Mouse (Mus musculus): ENCODE results near the gene Pla2g2f.

- TF ChIP-seq CTCF (IDR thresholded peaks at IDR 0.05; ENCODE audit: extremely low read depth, insufficient read length, insufficient replicate concordance, low read depth, low read length): no peak
- no peak for TF ChIP-seq POLR2A (IDR thresholded peaks at IDR 0.05; ENCODE audit: low read depth, low read length)
Measured at GRCm38 (mm10) chr4:138755983-138756382, 1.4 kb downstream of the Pla2g2f start.
